Mouse (Mus musculus) sigmoid colon, adult 10 weeks (tissue): ENCODE measurements around the gene Cldn11. TPM values are rescaled to one million over a fixed set of nuclear protein-coding genes. Genes with fewer than 3 reads are reported as not detected.

Experiments
- polyA plus RNA-seq: library from polyadenylated mRNA; stranded (reverse); fragments of 350-450 nt; fragmentation: Illumina TruSeq; extraction: RNeasy Lipid Tissue Mini Kit (QIAGEN cat#74804); gene quantifications from one replicate; pipeline ENCODE4 v1.2.3, GENCODE M21; 2014; ENCODE audit warnings: low read depth, low replicate concordance

The Cldn11 gene
- 0.69 TPM for polyA plus RNA-seq

DNA sequence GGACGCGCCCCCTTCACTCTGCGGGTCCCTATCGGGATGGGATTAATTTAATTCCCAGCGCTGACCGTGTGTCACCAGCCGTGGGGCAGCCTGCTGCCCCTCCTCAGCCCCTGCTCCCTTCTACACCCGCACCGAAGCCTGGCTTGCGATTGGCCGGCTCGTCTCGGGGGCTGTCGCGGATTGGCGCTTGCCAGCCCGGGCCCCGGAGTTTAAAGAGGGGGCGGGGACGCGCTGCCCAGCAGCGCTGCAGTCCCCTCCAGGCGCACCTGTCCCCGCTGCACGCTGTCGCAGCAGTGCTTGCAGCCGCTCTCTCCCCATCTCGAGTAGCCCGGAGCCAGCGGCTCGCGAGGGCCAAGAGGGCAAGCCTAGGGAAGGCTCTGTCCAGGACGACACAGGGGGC is at the start of gene Cldn11:
Gene Cldn11, plus strand, starts transcription at position 215 of the 400 bp plus-strand sequence.

Other genes with a start within 250 kb of the Cldn11 start
- gene Phc3, start 180.5 kb upstream of the Cldn11 start, polyA plus RNA-seq: 52.6 TPM
- gene Prkci, start 154.2 kb upstream of the Cldn11 start, polyA plus RNA-seq: 142 TPM
- 110 TPM for gene Skil, start 54.9 kb upstream of the Cldn11 start, polyA plus RNA-seq
- 2.6 TPM for gene Slc7a14, start 160.5 kb downstream of the Cldn11 start, polyA plus RNA-seq